8 mouse cellular contexts compared by ENCODE assay signal in genomic region chr4:123662914-123663687, GRCm38 (mm10). TPM values are rescaled to one million over a fixed set of nuclear protein-coding genes. Genes with fewer than 3 reads are reported as not detected.
DNase-seq lines count a peak whose midpoint lies in the region; ATAC-seq and TF ChIP-seq lines count a peak whose summit lies in the region.

No protein-coding gene starts in this region.

- peak overlapping the region; percentile 88 for H3K4me2 ChIP-seq in forebrain, embryonic 12.5 days
- H3K4me2 ChIP-seq in kidney, embryonic 14.5 days (replicated peaks; ENCODE audit: low read depth, low read length): peak overlapping the region; percentile 73
- H3K4me2 ChIP-seq in midbrain, embryonic 12.5 days (replicated peaks): peak overlapping the region; percentile 70

- 2% methylated on average over 15 of the region's 15 CpGs for WGBS in forebrain, embryonic 12.5 days
- under 1% methylated on average over 15 of the region's 15 CpGs for WGBS in kidney, embryonic 14.5 days
- under 1% methylated on average over 15 of the region's 15 CpGs for WGBS in midbrain, embryonic 12.5 days

- no peaks in the 10 kb centered on the region for H3K9me3 ChIP-seq in E14TG2a.4 (ENCODE audit: low read length)
- no peaks in the 10 kb centered on the region for H3K9me3 ChIP-seq in forebrain, embryonic 12.5 days
- H3K9me3 ChIP-seq in kidney, embryonic 14.5 days (ENCODE audit: control insufficient read depth, low read length): no peaks in the 10 kb centered on the region
- H3K9me3 ChIP-seq in midbrain, embryonic 12.5 days: no peaks in the 10 kb centered on the region

- TF ChIP-seq CTCF in E14TG2a.4 (conservative IDR thresholded peaks at IDR 0.05; ENCODE audit: low read length): no peak

- no peaks in the 10 kb centered on the region for H3K27me3 ChIP-seq in E14TG2a.4 (ENCODE audit: insufficient read depth, low read length)
- no peaks in the 10 kb centered on the region for H3K27me3 ChIP-seq in forebrain, embryonic 12.5 days
- H3K27me3 ChIP-seq in kidney, embryonic 14.5 days (ENCODE audit: control insufficient read depth, insufficient read depth, low read length): no peaks in the 10 kb centered on the region
- H3K27me3 ChIP-seq in midbrain, embryonic 12.5 days: no peaks in the 10 kb centered on the region

- DNase-seq in adrenal gland, adult 2 months: peak; percentile 40
- no peak for DNase-seq in adrenal gland, adult 8-10 months
- DNase-seq in left cerebral cortex, adult 11 months (ENCODE audit: low spot score): no peak

- H3K4me1 ChIP-seq in E14TG2a.4 (replicated peaks; ENCODE audit: low read depth, low read length): peaks cover 70% of the 10 kb centered on the region
- peaks cover 54% of the 10 kb centered on the region for H3K4me1 ChIP-seq in forebrain, embryonic 12.5 days
- H3K4me1 ChIP-seq in kidney, embryonic 14.5 days (ENCODE audit: control insufficient read depth, insufficient read depth, low read length): peaks cover 24% of the 10 kb centered on the region
- H3K4me1 ChIP-seq in midbrain, embryonic 12.5 days: peaks cover 54% of the 10 kb centered on the region

- peak overlapping the region; percentile 100 for H3K9ac ChIP-seq in forebrain, embryonic 12.5 days
- H3K9ac ChIP-seq in kidney, embryonic 14.5 days (ENCODE audit: low read depth, low read length): peak overlapping the region; percentile 99
- peak overlapping the region; percentile 100 for H3K9ac ChIP-seq in midbrain, embryonic 12.5 days (replicated peaks)

- ATAC-seq in forebrain, embryonic 12.5 days (ENCODE audit: low FRiP score): no peak
- no peak; the same call in 1 of the 2 replicates for ATAC-seq in kidney, embryonic 14.5 days (ENCODE audit: low FRiP score, low TSS enrichment)
- ATAC-seq in midbrain, embryonic 12.5 days (ENCODE audit: low FRiP score, low read depth): no peak
- no peak for ATAC-seq in megakaryocyte-erythroid progenitor cell, adult 5-6 weeks (replicated peaks; ENCODE audit: low FRiP score, low TSS enrichment, poor library complexity, severe bottlenecking)

- H3K27ac ChIP-seq in forebrain, embryonic 12.5 days: peak overlapping the region; percentile 99
- H3K27ac ChIP-seq in kidney, embryonic 14.5 days (ENCODE audit: low read depth, low read length): peak overlapping the region; percentile 99
- H3K27ac ChIP-seq in midbrain, embryonic 12.5 days (replicated peaks): peak overlapping the region; percentile 100

- H3K4me3 ChIP-seq in E14TG2a.4 (replicated peaks; ENCODE audit: low read length): peak overlapping the region; percentile 89
- H3K4me3 ChIP-seq in forebrain, embryonic 12.5 days (replicated peaks): peak overlapping the region; percentile 97
- H3K4me3 ChIP-seq in kidney, embryonic 14.5 days (ENCODE audit: low read length): peak overlapping the region; percentile 93
- H3K4me3 ChIP-seq in midbrain, embryonic 12.5 days: peak overlapping the region; percentile 96

- H3K36me3 ChIP-seq in E14TG2a.4 (ENCODE audit: insufficient read depth, low read length): peaks cover 38% of the 10 kb centered on the region
- H3K36me3 ChIP-seq in forebrain, embryonic 12.5 days (replicated peaks): 0 out of 2 replicates have a peak, but pooled peaks cover 3% of the 10 kb centered on the region
- H3K36me3 ChIP-seq in kidney, embryonic 14.5 days (ENCODE audit: control insufficient read depth, insufficient read depth, low read length): no peaks in the 10 kb centered on the region
- no peaks in the 10 kb centered on the region; the same call in 1 of the 2 replicates for H3K36me3 ChIP-seq in midbrain, embryonic 12.5 days

RNA-seq across cellular contexts. Expression of gene Macf1, which starts 21.1 kb away (rescaled TPM):
- total RNA-seq in adrenal gland, adult 2 months (2021): 100 to 1,000 TPM; 122 to 138 TPM
- 29.1 and 37.6 TPM in 2 replicates for polyA plus RNA-seq in adrenal gland, adult 2 months (2012; rRNA removed)
- total RNA-seq in adrenal gland, adult 8-10 months (2022): 100 to 1,000 TPM; 137 to 199 (median 157) TPM
- polyA plus RNA-seq in forebrain, embryonic 12.5 days (2016; fragmentation: Nextera tagmentation; extraction: Ambion mirVana): 75.6 and 77.9 TPM in 2 replicates
- 59.2 and 89.2 TPM in 2 replicates for polyA plus RNA-seq in kidney, embryonic 14.5 days (2014; fragmentation: Nextera tagmentation; extraction: Ambion mirVana)
- polyA plus RNA-seq in midbrain, embryonic 12.5 days (2016; fragmentation: Nextera tagmentation; extraction: Ambion mirVana): 78.3 and 79.3 TPM in 2 replicates
- 101 and 139 TPM in 2 replicates for total RNA-seq in megakaryocyte-erythroid progenitor cell, adult 5-6 weeks (2014; fragmentation: Nextera tagmentation)
- total RNA-seq in megakaryocyte-erythroid progenitor cell, adult 5-6 weeks (2017): 111 and 173 TPM in 2 replicates

RNA-seq across cellular contexts. Expression of gene Ndufs5, which starts 54.9 kb away (rescaled TPM):
- 100 to 1,000 TPM; 178 to 276 TPM for total RNA-seq in adrenal gland, adult 2 months (2021)
- 11.9 and 15.8 TPM in 2 replicates for polyA plus RNA-seq in adrenal gland, adult 2 months (2012; rRNA removed)
- total RNA-seq in adrenal gland, adult 8-10 months (2022): 100 to 1,000 TPM; 141 to 205 (median 168) TPM
- polyA plus RNA-seq in forebrain, embryonic 12.5 days (2016; fragmentation: Nextera tagmentation; extraction: Ambion mirVana): 315 and 318 TPM in 2 replicates
- polyA plus RNA-seq in kidney, embryonic 14.5 days (2014; fragmentation: Nextera tagmentation; extraction: Ambion mirVana): 321 and 417 TPM in 2 replicates
- 318 and 329 TPM in 2 replicates for polyA plus RNA-seq in midbrain, embryonic 12.5 days (2016; fragmentation: Nextera tagmentation; extraction: Ambion mirVana)
- 163 and 168 TPM in 2 replicates for total RNA-seq in megakaryocyte-erythroid progenitor cell, adult 5-6 weeks (2014; fragmentation: Nextera tagmentation)
- total RNA-seq in megakaryocyte-erythroid progenitor cell, adult 5-6 weeks (2017): 121 and 189 TPM in 2 replicates

Comparison
In these comparisons a context has a peak if more than half of its experiments do, and no peak if none do; other contexts are left out.
1. RNA of gene Ndufs5, which starts 54.9 kb away (polyA plus RNA-seq): 318 to 329 TPM in midbrain, embryonic 12.5 days, 321 to 417 TPM in kidney, embryonic 14.5 days and 315 to 318 TPM in forebrain, embryonic 12.5 days; 11.9 to 15.8 TPM in adrenal gland, adult 2 months; every median in the first group is over 10 times any median in the second.
2. Peak in every context shown above with its lines, with median percentiles within 50 percentile points of each other: H3K4me3 ChIP-seq, H3K27ac ChIP-seq, H3K4me2 ChIP-seq and H3K9ac ChIP-seq.